Mouse (Mus musculus): ENCODE measurements around the gene Zfp963. TPM values are rescaled to one million over a fixed set of nuclear protein-coding genes. Genes with fewer than 3 reads are reported as not detected.

The Zfp963 gene
- polyA plus RNA-seq (2012; rRNA removed) = 0.19 and 0.43 TPM in 2 replicates

DNA sequence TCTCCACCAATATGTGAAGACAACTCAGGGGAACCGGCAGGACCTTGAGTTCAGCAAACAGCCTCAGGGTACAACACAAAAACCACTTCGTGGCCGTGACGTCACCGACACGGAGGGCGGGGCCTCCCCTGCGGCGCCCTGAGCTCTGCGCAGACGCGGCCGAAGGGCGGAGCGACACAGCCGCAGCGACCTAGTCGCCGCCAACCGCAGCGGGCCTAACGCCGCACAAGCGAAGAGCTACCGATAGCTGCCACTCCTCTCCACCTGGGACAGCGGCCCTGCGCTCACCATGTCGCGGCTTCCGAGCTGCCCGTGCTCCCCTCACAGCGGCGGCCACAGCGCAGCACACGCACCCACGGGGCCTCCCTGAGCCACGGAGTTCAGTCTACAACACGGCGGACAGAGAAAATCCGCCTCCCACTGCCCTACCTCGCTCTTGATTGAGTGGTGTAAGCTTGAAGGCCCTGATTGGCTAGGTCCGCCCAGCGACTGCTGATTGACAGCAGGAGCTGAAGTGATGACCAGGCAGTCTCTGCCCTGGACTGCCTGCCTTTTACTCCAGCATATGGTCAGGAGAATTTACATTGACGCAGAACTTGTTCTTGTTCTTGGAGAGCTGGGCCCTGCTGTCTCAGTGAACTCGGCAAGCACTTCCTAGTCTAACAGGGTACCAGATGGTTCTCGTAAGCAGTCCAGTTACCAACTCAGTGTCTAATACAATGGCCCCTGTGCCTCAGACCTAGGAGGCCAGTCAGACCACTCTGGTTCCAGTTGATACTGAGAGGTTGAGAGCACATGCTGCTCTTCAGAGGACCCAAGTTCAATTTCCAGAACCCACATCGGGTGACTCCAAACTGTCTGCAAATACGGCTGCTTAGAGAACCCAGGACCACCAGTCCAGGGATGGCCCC lies at the start of gene Zfp963:
Gene Zfp963, minus strand, starts transcription at position 427 of the 911 bp plus-strand sequence.

DNA sequence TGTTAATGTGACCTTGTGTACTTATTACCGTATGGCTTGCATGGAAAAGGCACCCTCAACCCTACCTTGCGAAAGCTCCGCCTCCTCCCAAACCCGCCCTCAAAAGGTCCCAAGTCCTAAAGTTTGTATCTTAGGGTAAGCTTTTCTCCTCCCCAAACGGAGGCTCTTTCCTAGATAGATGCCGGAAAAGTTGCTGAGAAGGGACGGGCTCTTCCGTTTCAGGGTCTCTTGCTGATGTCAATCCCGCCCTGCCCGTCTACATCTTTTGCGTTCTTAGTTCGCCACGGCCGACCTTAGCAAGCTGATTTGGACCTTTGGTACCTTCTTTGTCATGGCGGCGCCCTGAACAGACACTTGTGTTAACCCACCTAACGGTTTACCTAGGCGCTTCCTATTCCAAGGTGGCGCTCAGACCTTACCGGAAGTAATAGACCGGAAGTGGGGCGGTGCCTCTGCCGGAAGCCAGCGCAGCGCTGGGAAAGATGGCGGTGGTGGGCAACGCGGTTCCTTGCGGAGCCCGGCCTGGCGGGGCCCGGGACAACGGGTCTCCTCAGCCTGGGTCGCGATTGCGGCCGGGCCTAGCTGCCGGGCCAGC lies 41.1 kb upstream of the Zfp963 start, which contains the start of the genes Atp13a1 and Zfp866:
Gene Atp13a1, plus strand, starts transcription at position 391 of the 595 bp plus-strand sequence.
Gene Zfp866, minus strand, starts transcription at position 406 of the 595 bp plus-strand sequence.

DNA sequence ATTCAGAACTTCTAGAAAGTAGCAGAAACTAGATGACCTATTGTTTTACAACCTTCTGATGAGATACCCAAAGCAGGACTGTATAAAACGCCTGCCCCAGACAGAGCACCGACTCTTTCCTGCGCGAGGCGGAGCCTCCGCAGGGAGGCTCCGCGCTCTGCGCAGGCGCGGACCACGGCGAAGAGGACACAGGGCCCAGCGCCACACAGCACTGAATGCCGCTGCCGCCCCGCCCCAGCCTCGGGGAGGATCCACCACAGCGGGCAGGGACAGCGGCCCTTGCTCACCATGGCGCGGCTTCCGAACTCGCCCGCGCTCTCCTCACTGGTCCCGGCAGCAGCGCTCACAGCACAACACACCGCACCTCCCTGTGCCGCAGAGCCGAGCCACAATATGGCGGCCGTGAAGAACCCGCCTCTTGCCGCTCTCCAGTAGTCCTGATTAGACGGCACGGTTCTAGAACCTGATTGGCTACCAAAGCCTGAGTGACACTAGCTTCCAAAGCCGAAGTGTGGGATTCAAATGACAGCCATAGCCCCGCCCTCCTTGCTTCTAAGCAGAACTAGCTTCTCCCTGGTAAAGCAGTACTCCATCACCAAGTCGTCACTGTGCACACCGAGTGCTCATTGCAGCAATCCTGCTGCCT lies 24.9 kb upstream of the Zfp963 start, which contains the start of gene Gm20422:
Gene Gm20422, minus strand, starts transcription at position 384 of the 646 bp plus-strand sequence.

DNA sequence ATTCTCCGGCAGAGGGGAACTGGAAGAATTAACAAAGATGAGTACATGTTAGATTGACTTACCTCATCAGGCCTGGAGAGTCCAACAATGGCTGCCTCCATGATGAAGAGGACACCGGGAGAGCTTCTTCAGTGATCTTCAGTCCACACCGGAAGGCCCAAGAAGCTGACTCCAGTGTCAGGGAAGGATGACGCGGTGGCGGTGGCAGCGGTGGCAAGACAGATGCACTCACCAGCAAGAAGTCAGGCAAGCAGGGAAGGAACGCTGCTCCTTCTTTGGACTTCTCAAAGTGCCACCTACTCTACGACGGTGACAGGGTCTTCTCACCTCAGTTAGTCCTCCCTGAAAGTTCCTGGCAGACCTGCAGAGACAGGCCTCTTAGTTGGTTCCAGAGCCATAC lies 39.1 kb downstream of the Zfp963 start, which contains the start of gene Zfp869:
Gene Zfp869, minus strand, starts transcription at position 101 of the 400 bp plus-strand sequence.

Other genes with a start within 250 kb of the Zfp963 start
- not detected in 2 replicates for gene Gm7697, start 227.0 kb downstream of the Zfp963 start, polyA plus RNA-seq (2012; rRNA removed)
- 1.1 and 1.8 TPM in 2 replicates for gene Zfp868, start 124.4 kb downstream of the Zfp963 start, polyA plus RNA-seq (2012; rRNA removed)
- gene Zfp964, start 95.5 kb downstream of the Zfp963 start, polyA plus RNA-seq (2012; rRNA removed) = 0.06 and 0.08 TPM in 2 replicates
- 0.12 and 0.14 TPM in 2 replicates for gene Zfp869, start 39.2 kb downstream of the Zfp963 start, polyA plus RNA-seq (2012; rRNA removed)
- gene Gm20422, start 24.9 kb upstream of the Zfp963 start, polyA plus RNA-seq (2012; rRNA removed) = 0.19 TPM in 1 of 2 replicates, not detected in the other
- gene Atp13a1, start 41.2 kb upstream of the Zfp963 start, polyA plus RNA-seq (2012; rRNA removed) = 44.2 and 48.8 TPM in 2 replicates
- 0.99 and 1.7 TPM in 2 replicates for gene Zfp866, start 41.2 kb upstream of the Zfp963 start, polyA plus RNA-seq (2012; rRNA removed)
- gene Gmip, start 58.7 kb upstream of the Zfp963 start, polyA plus RNA-seq (2012; rRNA removed) = 23.4 and 25.5 TPM in 2 replicates
- 2.4 and 3.4 TPM in 2 replicates for gene Lpar2, start 72.5 kb upstream of the Zfp963 start, polyA plus RNA-seq (2012; rRNA removed)
- 2.4 and 5.1 TPM in 2 replicates for gene Pbx4, start 82.5 kb upstream of the Zfp963 start, polyA plus RNA-seq (2012; rRNA removed)
- 0.17 and 0.34 TPM in 2 replicates for gene Cilp2, start 137.7 kb upstream of the Zfp963 start, polyA plus RNA-seq (2012; rRNA removed)
- gene Tssk6, start 152.2 kb upstream of the Zfp963 start, polyA plus RNA-seq (2012; rRNA removed) = 0.88 and 1.7 TPM in 2 replicates
- 58.7 and 79.5 TPM in 2 replicates for gene Ndufa13, start 152.6 kb upstream of the Zfp963 start, polyA plus RNA-seq (2012; rRNA removed)
- gene Yjefn3, start 152.7 kb upstream of the Zfp963 start, polyA plus RNA-seq (2012; rRNA removed) = 1.7 and 2.6 TPM in 2 replicates
- 41.2 and 45.5 TPM in 2 replicates for gene Gatad2a, start 246.4 kb upstream of the Zfp963 start, polyA plus RNA-seq (2012; rRNA removed)